Mouse (Mus musculus): ENCODE data around the gene Taldo1.
A peak's percentile ranks its signal among the peaks of the same experiment; 100 is the strongest.
"Not testable (repeated sequence)": the region's sequence is repeated elsewhere in the genome, so short reads cannot be mapped to it uniquely, and the experiment has no call there.

Gene Taldo1

DNA sequence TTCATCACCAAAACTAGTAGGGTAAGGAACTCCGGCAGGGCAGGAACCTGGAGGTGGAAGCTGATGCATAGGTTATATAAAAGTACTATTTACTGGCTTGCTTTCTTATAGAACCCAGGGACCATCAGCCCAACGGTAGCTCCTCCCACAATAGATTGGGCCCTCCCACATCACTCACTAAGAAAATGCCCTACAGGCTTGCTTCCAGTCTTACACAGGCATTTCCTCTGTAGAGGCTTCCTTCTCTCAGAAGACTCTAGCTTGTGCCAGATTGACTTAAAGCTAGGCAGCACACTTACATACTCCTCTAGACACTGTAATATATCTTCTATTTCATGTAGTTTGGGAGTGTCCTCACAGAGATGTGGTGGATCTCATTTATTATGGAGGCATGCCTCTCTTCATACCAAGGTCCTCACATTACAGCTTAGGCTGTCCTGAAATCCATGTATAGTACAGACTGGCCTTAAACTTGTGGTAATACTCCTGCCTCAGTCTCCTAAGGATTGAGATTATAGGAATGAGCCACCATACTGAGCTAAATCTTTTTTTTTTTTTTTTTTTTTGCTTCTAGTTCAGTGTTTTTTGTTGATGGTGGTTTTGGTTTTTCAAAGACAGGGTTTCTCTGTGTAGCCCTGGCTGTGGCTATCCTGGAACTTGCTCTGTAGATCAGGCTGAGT, 4.1 kb upstream of the Taldo1 start:
- DNase-seq (ENCODE audit: extremely low read depth, low read depth), result peak; percentile 62

DNA sequence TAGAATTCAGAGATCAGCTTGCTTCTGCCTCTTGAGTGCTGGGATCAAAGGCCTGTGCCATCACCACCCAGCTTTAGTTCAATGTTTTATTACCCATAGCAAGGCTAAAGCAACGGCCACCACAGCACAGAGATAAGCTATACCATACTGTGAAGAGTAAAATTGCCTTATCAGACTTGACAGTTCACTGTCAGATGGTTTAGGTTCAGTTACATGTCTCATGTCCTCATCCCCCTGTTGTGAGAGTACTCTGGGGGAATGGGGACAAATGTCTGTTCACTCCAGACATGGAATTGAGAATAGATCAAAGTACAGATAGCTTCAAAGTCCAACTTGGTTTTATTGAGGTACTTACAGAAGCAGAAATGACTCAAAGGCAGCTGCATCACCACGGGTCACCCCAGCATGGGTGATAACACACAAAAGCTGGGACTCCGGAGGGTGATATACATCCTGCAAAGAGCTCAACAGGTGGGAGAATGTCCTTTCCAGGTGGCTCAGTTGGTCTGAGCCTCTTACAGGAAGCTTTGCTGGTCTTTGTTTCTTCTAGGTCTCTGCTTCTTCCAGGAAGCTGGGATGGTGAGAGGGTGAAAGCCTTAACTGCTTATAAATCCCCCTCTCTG, 3.4 kb upstream of the Taldo1 start:
- DNase-seq (ENCODE audit: extremely low read depth, low read depth), result no peak

DNA sequence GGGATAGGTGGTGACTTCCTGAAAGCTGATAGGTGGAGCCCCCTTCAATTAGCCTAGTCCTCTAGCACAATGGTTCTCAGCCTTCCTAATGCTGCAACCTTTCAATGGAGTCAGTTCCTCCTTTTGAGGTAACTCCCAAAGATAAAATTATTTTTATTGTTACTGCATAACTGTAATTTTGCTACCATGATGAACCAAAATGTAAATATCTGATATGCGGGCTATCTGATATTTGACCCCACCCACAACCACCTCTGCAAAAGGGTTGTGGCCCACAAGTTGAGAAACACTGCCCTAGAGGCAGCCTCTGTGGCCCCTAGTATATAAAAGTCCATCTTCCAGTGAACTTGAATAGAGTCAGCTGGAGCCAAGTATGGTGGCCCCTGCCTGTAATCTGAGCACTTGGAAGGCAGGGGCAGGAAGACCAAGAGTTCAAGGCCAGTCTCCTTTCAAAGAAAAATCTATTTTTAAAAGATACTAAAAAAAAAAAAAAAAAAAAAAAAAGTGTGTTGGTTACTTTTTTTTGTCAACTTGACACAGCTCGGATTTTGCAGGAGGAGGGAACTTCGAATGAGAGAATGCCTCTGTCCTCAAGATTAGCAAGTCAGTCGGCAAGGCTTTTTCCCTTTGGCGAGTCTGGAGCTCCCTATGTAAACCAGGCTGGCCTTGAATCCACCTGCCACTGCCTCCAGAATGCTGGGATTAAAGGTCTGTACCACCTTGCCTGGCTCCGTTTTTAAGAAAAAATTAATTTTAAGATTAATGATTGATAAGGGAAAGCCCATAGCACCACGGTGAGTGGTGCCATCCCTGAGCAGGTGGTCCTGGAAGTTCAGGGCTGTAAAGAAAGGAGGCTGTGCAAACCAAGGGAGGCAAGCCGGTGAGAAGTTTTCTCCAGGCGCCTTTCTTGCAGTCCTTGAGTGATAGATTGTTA, 1.4 kb upstream of the Taldo1 start:
- DNase-seq (ENCODE audit: extremely low read depth, low read depth), result no peak

DNA sequence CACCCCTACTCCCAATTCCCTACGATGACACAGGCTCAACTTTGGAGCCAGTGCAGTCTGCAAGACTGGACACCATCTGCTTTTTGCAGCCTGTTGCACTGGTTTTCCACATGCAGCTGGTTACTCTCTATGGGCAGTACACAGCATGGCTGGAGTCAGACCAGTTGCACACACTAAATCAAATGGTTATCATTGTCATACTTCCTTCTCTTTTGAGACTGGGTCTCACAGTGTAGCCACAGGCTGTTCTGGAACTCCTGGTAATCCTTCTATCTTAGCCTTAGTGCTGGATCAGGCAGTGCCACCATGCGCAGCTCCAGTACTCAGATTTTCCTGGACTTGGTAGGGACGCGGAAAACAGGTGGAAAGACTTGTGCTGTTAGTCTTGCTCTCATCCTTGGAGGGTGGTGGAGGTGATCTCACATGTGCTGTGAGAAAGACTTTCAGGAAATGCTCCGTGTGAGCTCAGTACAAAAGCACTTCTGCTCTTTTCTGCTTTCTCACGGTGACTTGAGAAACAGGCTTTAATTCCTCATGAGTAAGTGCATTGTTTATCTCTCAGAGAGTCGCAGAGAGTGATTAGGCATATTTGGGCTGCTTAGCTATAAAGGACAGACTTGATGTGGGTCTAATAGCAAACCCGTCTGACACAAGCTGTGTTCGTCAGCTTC, 688 bp downstream of the Taldo1 start:
- peak; percentile 90 for DNase-seq (ENCODE audit: extremely low read depth, low read depth)

DNA sequence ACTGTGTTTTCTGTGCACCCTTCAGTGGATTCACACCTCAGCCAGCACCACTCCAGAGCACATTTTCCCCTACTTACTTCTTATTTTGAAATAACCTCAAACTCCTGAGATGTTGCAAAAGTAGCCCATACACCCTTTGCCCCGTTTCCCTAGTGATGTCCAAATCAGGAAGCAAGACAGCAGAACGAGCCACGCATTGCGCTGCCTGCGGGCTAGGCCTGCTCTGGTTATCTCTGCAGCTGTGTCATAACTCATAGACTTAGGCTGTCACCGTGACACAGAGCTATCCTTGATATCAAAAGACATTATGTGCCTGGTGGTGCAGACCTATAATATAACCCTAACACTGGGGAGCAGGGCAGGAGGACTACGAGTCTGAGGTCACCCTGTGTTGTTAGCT, 2.2 kb downstream of the Taldo1 start:
- DNase-seq (ENCODE audit: extremely low read depth, low read depth), result peak; percentile 82

DNA sequence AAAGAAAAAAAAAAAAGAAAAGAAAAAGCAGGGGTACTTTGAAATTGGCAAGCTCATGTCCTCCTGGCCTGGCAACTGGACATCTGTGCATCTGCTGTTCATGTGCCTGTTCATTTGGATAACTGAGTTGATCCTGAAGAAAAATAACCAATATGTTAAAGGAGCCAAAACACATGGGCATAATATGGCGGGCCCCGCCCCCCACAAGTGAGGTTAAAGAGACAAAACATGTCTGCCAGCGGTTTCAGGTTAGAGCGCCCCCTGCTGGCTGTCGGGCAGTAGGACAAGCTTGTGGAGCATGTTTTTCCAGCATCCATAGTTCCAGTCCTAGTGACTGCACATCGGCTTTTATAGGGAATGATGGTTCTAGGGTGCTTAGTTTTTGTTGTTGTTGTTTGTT, 2.8 kb downstream of the Taldo1 start:
- no peak for DNase-seq (ENCODE audit: extremely low read depth, low read depth)

DNA sequence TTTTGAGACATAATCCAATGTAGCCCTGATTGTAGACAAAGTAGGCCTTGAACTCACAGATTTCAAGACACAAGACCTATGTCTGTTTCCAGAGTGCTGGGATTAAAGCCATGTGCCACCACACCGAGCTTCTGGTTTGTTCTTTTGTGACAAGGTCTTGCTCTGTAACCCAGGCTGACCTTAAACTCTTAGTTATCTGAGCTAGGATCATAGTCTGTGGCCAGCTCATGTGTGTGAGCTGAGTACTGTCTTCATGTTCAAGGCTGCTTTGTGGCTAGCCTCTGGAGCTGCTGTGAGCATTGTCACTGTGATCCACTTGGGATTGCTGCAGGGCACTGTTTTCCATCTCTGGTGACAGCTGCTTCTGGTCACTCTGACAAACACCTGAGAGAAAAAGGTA, 3.3 kb downstream of the Taldo1 start:
- DNase-seq (ENCODE audit: extremely low read depth, low read depth), result no peak

DNA sequence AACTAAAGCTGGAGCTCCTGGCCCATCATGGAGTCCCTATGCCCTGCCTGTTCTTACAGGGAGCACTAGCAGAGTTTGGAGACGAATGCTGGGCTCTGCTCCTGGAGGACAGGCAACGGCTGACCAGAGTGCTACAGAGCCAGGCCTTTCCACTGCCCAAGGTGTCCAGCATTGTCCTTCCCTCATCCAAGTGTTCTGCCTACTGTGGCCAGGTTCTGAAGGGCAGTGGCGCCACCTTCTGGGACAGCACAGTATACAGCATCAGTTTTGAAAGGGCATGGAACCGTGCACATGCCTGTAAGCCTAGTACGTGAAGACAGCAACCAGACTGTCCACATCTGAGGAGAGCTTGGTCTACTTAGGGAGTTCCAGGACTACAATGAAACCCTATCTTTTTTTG, 11.3 kb downstream of the Taldo1 start:
- no peak for DNase-seq (ENCODE audit: extremely low read depth, low read depth)

DNA sequence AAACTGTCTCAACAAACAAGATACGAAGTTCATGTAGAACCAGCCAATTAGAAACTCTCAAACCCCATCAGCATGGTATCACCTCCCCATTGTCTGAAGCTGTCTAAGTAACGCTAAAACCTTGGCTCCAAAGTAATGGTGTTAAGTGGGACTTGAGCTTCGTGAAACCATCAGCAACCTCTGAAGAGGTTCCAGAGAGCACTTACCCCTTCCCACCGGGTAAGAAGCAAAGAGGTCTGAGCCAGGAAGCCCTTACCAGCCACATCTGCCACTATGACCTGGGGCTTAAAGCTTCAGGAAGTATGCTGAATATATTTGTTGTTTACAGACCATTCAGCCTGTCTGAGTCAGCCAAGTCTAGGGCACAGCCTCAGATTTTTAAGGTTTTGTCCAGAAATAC, 13.5 kb downstream of the Taldo1 start:
- DNase-seq (ENCODE audit: extremely low read depth, low read depth), result no peak

DNA sequence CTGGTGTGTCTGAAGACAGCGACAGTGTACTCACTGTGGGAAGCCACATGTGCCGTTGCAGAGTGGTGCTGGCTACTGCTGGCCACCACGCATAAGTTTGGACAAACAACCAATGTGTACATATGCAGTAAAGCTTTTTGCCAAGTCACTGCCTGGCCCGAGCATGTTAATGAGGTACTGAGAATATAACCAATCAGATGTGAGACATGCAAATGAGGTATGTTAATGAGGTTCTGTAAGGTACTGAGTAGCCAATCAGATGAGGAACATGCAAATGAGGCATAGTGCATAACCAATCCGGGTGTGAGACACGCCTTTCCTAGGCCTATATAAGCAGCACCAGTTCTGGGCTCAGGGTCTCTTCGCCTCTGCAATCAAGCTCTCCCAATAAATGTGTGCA, 15.7 kb downstream of the Taldo1 start:
- not testable (repeated sequence) for DNase-seq (ENCODE audit: extremely low read depth, low read depth)

DNA sequence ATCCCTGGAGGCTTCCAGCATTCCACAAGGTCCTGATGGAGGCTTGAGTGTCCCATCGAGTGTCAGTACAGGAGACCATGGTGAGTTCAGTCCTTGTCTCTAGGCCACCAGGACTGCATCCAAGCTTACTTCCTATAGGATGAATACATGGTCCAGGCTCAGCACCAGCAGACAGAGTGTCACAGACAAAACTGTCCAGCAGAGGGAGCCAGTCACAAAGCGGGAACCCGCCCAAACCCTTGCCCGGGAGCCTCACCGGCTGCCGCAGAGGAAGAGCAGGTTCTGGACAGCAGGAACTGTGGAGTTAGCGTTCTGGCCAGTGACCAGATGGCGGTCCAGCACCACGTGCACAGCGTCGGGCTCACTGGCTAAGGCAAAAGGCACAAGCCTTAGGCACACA, 16.8 kb downstream of the Taldo1 start:
- DNase-seq (ENCODE audit: extremely low read depth, low read depth), result no peak

DNA sequence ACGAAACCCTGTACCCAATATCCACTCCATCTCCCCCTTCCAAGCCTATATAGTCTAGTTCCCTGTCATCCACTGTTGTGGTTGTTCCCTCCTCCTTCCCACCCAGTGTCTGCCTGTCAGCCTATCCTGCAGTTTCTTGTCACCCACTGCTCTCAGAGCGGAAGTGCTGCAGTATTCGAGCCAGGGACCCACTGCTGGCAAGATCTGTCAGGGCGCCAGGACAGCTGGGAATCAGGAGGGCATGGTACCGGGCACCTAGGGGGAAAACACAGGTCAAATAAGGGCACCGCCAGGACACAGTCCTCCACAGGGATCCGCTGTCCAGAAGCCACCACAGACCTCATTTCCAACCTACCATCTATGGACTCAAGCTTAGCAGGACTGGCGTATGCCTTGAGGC, 18.6 kb downstream of the Taldo1 start:
- DNase-seq (ENCODE audit: extremely low read depth, low read depth), result no peak

DNA sequence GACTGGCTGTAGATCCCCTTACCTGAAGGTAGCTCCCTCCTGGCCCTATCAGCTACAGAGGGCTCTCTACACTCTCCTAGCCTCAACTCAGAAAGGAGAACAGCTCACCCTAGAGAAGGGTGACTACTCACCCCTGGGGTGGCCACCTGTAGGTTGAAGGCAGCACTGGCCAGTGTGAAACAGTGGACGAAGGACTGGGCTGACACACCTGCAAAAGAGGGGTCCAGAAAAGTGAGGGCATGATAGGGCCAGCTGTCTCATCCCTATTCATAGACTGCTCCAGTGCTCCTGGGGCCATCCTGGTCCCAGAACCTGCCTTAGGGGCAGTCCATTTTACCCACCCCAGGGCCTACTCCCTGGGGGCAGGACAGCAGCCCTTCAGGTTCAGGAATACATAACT, 19.7 kb downstream of the Taldo1 start:
- DNase-seq (ENCODE audit: extremely low read depth, low read depth), result no peak

DNA sequence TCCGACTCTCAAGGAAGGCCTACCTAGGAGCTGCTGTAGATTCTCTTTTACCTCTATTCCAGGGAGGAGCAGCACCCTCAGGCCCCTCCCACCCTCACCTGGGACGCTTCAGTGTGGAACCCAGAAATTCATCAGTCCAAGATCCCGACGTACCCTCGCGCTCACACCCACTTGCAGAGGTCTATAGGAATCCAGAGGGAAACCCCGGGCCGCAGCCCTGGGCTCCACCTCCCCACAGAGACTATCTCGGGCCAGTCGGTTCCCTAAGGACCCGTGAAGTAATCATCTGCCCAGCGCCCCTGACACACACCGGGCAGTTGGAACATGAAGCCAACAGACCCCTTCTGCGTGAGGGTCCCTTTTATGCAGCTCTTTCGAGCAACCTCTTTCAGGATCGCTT, 21.3 kb downstream of the Taldo1 start:
- DNase-seq (ENCODE audit: extremely low read depth, low read depth), result no peak

DNA sequence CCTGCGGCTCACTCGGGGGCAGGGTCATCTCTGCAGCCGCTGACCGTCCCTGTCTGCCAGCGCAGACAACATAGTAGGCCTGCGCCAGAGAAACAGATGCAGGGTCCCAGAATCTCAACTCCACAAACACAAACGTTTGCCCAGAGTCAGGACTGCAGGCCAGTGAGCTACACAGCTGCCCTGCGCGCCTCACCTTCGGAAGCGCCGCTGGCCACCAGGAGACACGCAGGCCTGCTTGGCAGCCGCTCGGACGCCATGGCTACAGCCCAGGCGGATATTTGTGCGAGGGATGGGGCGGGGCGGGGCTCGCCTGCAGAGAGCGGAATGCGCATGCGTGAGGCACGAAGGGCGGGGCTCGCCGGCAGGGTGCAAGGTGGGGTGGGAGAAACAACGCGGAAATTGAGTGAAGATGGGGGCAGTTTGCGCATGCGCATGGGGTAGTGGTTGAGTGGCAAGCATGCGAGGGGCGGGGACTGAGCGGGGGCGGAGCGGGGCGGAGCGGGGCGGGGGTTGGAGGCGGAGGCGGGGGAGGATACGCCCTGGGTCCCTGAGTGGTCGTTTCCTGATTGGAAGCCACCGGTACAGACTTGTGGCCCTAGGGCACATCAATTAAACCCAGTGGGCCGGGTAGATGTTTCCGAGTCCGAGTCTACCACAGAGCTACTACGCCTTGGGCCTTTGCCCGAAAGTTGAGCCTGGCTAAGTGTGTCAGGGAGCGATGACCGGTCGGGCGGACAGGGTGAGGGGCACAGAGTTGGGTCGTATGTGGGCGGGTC, 22.0 kb downstream of the Taldo1 start, which contains the start of gene Gatd1:
Gene Gatd1 (minus strand): TSS at position 328 of the 776 bp plus-strand sequence.
- peak; percentile 80 for DNase-seq (ENCODE audit: extremely low read depth, low read depth)

DNA sequence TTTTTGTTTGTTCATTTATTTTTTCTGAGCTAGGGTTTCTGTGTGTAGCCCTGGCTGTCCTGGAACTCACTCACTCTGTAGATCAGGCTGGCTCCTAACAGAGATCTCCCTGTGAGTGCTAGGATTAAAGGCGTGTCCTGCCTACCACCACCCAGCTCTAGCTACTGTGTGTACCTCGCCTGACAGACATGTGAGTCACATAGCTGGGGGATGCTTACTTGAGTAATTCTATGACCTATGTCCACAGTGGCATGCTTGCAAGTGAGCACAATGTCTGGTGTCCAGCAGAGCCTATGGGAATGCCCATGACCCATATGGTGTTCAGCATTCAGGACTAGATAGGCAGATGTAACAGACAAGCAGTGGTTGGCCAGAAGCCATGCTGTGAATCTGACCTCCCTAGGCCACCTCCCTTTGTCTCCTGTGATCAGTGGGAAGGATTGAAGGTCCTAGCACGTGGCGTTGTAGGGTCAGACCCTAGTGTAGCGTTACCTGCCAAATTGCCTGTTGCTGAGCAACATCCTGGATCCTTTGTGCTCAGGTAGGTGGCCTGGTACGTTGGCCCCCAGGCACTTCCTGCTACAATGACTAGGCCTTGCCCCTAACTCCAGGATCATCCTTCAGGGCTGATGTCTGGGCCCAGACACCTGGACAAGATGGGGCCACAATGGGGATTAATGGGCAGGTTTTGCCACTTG, 24.3 kb downstream of the Taldo1 start:
- no peak for DNase-seq (ENCODE audit: extremely low read depth, low read depth)

DNA sequence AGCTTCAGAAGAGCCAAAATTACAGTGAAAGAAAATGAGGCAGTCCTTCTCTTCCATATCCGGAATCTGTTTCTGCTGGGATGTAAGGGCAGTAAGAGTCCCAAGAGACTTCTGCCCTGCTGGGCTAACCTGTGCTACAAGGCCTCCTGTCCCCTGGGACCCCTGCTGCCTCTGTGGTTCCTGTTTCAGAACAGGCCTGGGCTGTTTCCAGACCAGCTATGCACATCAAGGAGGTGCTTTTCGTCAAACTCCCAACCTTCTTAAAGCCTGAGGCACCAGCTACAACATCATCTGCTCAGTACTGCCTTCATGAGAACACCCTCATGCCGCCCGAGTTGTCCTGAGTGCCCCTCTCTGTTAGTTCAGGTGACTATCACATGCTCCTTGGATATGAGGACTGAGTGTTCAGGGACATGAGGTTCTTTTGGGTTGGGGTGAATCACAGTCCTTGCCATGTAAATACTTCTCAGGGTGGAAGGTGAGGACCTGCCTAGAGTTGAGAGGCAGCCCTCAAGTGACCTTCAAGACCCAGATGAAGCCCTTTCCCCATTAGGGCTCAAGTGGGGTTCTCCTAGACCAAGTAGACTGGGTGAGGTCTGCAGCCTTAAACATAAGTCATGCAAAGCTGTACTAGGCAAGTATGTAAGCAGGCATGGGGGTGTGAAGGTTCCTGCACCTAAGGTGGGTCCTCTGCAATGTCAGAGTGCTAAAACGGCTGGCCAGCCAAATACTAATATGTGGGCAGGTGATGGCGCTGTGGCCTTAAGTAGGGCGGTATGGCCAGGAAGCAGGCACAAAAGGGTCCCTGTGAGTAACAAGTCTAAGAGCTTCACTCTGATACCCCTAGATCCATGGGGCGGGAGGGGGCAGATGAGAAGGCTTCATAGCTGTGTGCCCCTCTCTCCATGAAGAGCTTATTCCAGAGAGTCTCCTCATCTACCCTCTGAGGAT, 26.0 kb downstream of the Taldo1 start:
- DNase-seq (ENCODE audit: extremely low read depth, low read depth), result no peak

DNA sequence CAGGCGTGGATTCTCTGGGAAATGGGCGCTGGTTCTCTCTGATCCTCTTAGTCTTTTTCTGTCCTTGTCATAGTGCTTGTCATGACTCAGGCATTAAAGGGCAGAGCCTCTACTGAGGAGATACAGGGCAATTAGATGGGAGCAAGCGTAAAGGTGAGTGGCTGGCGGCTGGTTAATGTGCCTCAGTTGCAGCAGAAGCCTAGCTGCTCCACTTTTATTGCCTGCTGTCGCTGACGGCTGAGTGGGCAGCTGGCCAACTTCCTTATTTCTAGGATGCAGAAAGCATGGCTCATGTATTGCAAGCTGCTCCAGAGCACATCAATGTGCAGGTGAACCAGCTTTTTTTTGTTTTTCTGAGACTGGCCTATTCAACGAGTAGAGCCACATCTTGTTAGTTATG, 27.0 kb downstream of the Taldo1 start:
- DNase-seq (ENCODE audit: extremely low read depth, low read depth), result peak; percentile 66

DNA sequence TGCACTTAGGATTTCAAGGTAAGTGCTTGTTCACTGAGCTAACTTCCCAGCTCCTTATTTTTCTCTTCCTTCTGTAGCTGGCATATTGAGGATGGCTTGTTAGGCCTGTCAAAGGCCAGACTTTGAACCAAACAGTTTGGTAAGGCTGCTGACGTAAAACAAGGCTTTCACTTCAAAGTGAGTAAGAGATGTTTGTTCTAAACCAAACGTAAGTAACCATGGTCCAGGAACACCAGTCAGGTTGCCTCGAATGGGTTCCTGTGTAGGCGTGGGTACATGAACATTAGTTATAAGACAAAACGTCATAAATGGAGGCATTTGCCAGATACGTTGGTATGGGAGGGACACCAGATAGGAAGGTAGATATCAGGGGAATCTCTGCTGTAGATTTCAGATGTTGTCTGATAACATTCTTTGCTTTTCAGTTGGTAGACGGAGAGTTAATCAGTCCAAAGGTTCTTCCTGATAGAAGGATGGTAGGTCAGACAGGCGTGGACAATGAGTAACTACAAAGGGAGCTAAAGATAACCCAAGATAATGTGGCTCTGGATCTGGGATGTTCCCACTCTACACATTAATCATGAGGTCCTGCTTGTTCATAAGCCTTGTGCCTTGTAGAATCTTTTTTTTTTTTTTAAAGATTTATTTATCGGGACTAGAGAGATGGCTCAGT, 28.2 kb downstream of the Taldo1 start:
- no peak for DNase-seq (ENCODE audit: extremely low read depth, low read depth)
